Mouse (Mus musculus) spleen, adult 2 months (tissue): ENCODE results near the gene Ptgfrn.

ENCODE experiments used
- CTCF ChIP-seq: fragments of 200-500 bp; IDR thresholded peaks from 2 replicates; pipeline ENCODE4 v1.5.1; 2011; ENCODE audit warnings: mild to moderate bottlenecking, inconsistent platforms; ENCODE audit not compliant: insufficient read depth, insufficient read length, insufficient replicate concordance; ENCODE audit errors: extremely low read depth
- POLR2A ChIP-seq: fragments of 200-500 bp; IDR thresholded peaks from 2 replicates; pipeline ENCODE4 v1.6.1; 2011; ENCODE audit warnings: low read depth, low read length, inconsistent platforms

GRCm38 (mm10) chr3:101105486-101105885 is 4.6 kb downstream of the Ptgfrn start:
- TF ChIP-seq POLR2A (no peak), CTCF (no peak)
